Mouse (Mus musculus) cerebellum, adult 2 months (tissue): ENCODE data around the gene Map3k6. TPM values are rescaled to one million over a fixed set of nuclear protein-coding genes. Genes with fewer than 3 reads are reported as not detected.

Experiments
- DNase-seq, 2 experiments: peaks; one replicate each; pipeline ENCODE4 v3.0.0; 2021
- H3K27ac ChIP-seq: fragments of 200-500 bp; 2 replicates; pipeline ENCODE4 v1.5.1; 2012; ENCODE audit warnings: low read length, control low read depth, inconsistent platforms; ENCODE audit not compliant: insufficient read depth
- H3K27me3 ChIP-seq: fragments of 200-500 bp; 2 replicates; pipeline ENCODE4 v1.6.1; 2012; ENCODE audit warnings: inconsistent platforms, mild to moderate bottlenecking, low read length, moderate library complexity; ENCODE audit not compliant: control insufficient read depth, insufficient read depth
- H3K4me1 ChIP-seq: fragments of 200-500 bp; 2 replicates; pipeline ENCODE4 v1.6.1; 2011; ENCODE audit warnings: low read length; ENCODE audit not compliant: control insufficient read depth, insufficient read depth
- H3K4me3 ChIP-seq: fragments of 200-500 bp; replicated peaks from 2 replicates; pipeline ENCODE3; 2011; ENCODE audit warnings: mild to moderate bottlenecking, low read depth, low read length, control low read depth; ENCODE audit not compliant: insufficient read depth
- CTCF ChIP-seq: fragments of 200-500 bp; IDR thresholded peaks from 2 replicates; pipeline ENCODE4 v1.5.1; 2011; ENCODE audit warnings: low read depth, mild to moderate bottlenecking, control low read depth, low read length, moderate library complexity, borderline replicate concordance; ENCODE audit not compliant: insufficient read depth
- POLR2A ChIP-seq: fragments of 200-500 bp; IDR thresholded peaks from 2 replicates; pipeline ENCODE4 v1.6.1; 2011; ENCODE audit warnings: low read length, control low read depth, borderline replicate concordance; ENCODE audit not compliant: insufficient read depth
- WGBS: fragments of 180-500 bp; shearing (Covaris S2); methylation state at CpG from one replicate; pipeline ENCODE4 v1.1.7; 2018; 5-methylcytosine and 5-hydroxymethylcytosine counted together
- polyA plus RNA-seq: library from polyadenylated mRNA; depleted of rRNA; stranded (reverse); fragments of >200 nt; gene quantifications from 2 replicates; pipeline ENCODE4 v1.2.3, GENCODE M21; 2012

The Map3k6 gene
- polyA plus RNA-seq, 1 experiment = 4.0 TPM

DNA sequence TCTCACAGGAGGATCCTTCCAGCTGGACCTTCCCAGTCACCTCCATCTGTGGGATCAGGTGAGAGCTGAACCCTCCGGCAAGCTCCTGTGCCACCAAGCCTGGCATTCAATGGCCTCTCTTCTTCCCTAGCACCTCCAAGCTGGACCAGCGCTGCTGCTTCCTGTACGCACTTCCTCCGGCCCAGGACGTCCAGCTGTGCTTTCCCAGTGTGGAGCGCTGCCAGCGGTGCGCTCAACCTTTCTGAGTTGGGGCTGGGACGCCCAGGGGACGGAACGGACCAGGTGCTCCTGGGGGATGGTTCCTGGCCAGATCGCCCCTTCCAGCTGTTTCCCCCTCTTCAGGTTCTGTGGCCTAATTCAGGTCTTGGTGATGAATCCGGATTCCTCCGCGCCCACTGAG lies 6.5 kb downstream of the Map3k6 start:
- no peaks in the 10 kb centered on the region for H3K4me1 ChIP-seq
- no peak for DNase-seq
- H3K4me3 ChIP-seq = no peak overlapping the region
- no peak overlapping the region for H3K27ac ChIP-seq
- no peaks in the 10 kb centered on the region for H3K27me3 ChIP-seq
- 31% methylated on average over 15 of the region's 15 CpGs for WGBS
- TF ChIP-seq POLR2A (no peak), CTCF (no peak)

DNA sequence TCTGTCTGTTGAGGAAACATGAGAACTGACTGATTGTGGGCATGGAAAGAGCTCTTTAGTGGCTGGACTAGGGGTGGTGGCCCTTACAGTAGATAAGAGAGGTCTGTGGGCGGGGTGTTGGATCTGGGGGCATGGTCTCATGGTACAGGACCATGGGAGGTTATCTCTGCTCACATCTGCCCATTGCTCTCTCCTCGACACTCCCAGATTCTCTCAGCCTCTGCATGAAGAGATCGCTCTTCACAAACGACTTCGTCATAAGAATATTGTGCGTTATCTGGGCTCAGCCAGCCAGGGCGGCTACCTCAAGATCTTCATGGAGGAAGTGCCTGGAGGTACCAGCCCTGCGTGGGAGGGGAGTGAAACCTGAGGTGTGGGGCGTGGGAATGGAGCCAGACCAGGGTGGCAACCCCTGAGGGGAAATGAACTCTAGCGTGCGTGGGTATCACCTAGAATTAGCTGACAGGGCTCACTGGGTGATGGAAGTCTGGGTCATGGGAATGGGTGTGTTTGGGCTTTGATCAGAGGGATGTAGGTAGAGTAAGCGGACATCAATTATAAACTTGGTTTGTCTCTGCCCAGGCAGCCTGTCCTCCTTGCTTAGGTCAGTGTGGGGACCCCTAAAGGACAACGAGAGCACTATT lies 7.3 kb downstream of the Map3k6 start:
- Histone ChIP-seq H3K4me1 (no peaks in the 10 kb centered on the region), H3K27ac (no peak overlapping the region), H3K27me3 (no peaks in the 10 kb centered on the region), H3K4me3 (no peak overlapping the region)
- DNase-seq = no peak
- no peak for TF ChIP-seq CTCF
- TF ChIP-seq POLR2A = no peak
- 85% methylated on average over 13 of the region's 13 CpGs for WGBS

DNA sequence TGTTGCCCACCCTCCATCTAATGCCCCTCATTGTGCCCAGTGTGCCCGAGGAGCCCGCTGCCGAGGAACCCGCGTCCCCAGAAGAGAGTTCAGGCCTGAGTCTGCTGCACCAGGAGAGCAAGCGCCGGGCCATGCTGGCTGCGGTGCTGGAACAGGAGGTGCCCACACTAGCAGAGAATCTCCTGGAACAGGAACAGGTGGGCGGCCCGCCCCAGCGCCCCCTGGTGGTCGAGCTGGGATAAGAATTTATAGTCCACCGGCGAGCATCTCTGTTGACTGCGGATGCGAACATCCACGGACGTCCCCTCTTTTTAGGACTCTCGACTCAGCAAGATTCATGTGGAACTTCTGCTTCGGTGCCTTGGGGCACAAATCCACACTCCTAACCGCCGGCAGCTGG lies 10.0 kb downstream of the Map3k6 start:
- WGBS = 1% methylated on average over 22 of the region's 22 CpGs
- peak overlapping the region; percentile 36 for H3K4me3 ChIP-seq
- no peaks in the 10 kb centered on the region for H3K27me3 ChIP-seq
- peak; percentile 86 to 92 for DNase-seq
- no peaks in the 10 kb centered on the region for H3K4me1 ChIP-seq
- no peak overlapping the region for H3K27ac ChIP-seq
- TF ChIP-seq POLR2A = no peak
- TF ChIP-seq CTCF = peak; percentile 86

DNA sequence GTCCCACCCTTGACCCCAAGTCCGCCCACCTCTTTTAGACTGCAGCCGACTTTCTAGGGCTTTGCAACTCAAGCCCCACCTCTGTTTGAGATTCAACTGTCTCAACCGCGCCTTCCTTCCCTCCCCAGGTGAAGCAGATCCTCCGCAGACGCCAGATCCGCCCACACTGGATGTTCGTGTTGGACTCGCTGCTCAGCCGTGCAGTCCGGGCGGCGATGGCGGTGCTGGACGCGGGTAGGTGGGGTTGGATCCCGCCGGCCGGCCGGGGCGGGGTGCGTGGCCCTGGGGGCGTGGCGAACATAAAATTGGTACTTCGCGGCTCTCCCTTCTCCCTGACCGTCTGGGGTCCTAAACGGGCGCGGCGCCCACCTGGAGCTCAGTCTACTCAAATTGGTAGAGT lies 10.6 kb downstream of the Map3k6 start:
- Histone ChIP-seq H3K4me3 (peak overlapping the region; percentile 36), H3K27me3 (no peaks in the 10 kb centered on the region), H3K4me1 (no peaks in the 10 kb centered on the region), H3K27ac (no peak overlapping the region)
- WGBS = 15% methylated on average over 31 of the region's 31 CpGs
- TF ChIP-seq CTCF = no peak
- no peak for TF ChIP-seq POLR2A
- peak; percentile 24 to 46 for DNase-seq

DNA sequence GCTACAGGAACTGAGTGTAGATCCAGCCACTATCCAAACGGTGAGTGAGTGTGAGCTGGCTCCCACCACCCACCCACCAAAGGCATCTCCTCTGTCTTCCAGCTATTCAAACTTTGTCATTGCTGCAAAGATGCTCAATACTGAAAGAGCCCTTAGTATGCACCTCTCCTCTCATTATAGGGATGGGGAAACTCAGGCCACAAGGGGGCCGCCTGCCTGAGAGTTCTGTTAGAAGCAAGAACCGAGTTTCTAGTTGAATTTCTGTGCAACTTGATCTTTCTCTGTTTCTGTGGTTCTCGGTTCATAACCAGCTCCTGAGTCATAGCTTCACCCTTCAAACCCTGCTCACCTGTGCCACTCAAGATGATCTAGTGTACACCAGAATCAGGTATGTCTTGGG lies 11.5 kb downstream of the Map3k6 start:
- Histone ChIP-seq H3K4me1 (no peaks in the 10 kb centered on the region), H3K27me3 (no peaks in the 10 kb centered on the region), H3K4me3 (no peak overlapping the region), H3K27ac (no peak overlapping the region)
- no peak for DNase-seq
- TF ChIP-seq CTCF (peak; percentile 6; the same call in 1 of the 2 replicates), POLR2A (no peak)
- 77% methylated on average over 4 of the region's 4 CpGs for WGBS

DNA sequence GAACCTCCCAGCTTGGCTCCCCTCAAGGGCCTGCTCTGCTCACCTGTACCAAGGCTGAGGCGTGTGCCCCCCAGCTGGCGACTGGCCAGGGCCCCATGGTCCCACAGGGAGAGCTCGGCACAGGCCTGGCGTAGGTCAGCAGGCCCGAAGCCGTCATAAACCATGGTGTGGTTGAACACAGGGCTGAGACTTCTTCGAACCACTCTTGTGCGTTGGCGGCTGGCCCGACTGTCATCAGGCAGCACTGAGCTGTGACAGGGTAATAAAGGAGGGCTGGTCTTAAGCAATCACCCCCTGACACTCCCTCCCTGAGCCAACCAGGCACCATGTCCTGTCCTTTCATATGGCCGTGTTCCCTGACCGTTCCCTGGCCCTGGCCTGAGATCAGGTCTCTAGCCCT lies 12.8 kb downstream of the Map3k6 start:
- Histone ChIP-seq H3K4me1 (no peaks in the 10 kb centered on the region), H3K27ac (no peak overlapping the region), H3K27me3 (no peaks in the 10 kb centered on the region), H3K4me3 (no peak overlapping the region)
- DNase-seq = no peak
- WGBS = 67% methylated on average over 12 of the region's 12 CpGs
- TF ChIP-seq POLR2A = no peak
- no peak for TF ChIP-seq CTCF

DNA sequence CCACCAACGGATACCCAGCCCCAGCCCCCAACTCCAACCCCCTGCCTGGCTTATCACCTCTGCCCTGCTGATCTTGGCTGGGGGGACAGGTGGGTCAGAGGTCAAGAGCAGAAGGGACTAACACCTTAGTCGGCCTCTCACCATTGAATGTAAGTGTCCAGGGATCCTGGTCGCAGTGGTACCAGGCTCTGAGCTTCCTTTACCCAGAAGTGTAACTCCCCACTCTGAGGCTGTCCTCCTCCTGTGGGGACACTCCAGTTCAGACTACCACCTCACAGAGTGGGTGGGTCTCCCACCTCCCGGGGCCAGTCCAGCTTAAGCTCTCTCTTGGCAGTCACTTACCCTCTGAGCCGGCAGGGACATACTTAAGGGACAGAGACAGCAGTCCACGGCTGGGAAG lies 14.8 kb downstream of the Map3k6 start:
- Histone ChIP-seq H3K27me3 (no peaks in the 10 kb centered on the region), H3K27ac (no peak overlapping the region)

DNA sequence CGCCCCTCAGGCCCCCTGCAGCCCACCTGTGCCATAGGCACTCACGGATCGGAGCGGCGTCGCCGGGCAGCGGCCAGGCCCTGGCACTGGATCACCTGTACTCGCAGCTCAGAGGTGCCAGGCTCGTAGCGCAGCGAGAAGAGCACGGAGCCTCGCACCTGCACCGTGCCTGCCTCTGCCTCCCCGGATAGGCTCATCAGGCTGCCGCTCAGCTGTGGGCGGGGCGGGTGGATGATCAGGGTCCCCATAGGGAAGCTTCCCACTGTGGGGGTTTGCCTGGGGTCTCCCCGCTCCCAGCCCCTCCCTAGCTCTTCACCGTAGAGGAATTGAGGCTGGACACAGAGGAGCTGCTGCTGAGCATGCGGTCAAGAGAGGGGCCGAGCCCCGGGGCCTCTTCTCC lies 16.2 kb downstream of the Map3k6 start:
- no peak overlapping the region for H3K4me3 ChIP-seq
- no peak for DNase-seq
- 20% methylated on average over 24 of the region's 24 CpGs for WGBS
- no peaks in the 10 kb centered on the region for H3K27me3 ChIP-seq
- no peak overlapping the region for H3K27ac ChIP-seq
- no peak for TF ChIP-seq CTCF
- TF ChIP-seq POLR2A = no peak
- H3K4me1 ChIP-seq = no peaks in the 10 kb centered on the region

More for the DNA sequence above, 14.8 kb downstream of the Map3k6 start:
- H3K4me3 ChIP-seq = no peak overlapping the region
- WGBS = 67% methylated on average over 6 of the region's 6 CpGs
- TF ChIP-seq CTCF (no peak), POLR2A (no peak)
- no peaks in the 10 kb centered on the region for H3K4me1 ChIP-seq
- DNase-seq = no peak

DNA sequence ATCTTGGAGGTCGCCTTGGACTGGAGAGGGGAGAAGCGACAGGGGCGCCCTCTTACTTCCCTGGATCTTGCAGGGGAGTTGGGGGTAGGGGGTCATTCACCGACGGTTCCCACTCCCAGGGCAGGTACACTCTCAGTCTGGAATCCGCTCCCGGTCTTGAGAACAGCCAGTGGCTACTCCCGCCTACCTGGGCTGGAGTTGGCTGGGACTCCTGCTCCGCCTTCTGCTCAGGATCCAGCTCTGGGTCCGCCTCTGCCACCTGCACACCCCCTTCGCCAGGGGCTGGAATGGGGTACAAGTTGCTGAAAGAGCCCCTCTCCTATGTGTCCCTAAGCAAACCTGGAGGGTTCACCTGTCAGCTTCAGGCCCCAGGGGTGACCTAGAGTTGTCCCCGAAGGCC lies 16.6 kb downstream of the Map3k6 start:
- H3K27ac ChIP-seq = no peak overlapping the region
- no peak overlapping the region for H3K4me3 ChIP-seq
- no peaks in the 10 kb centered on the region for H3K27me3 ChIP-seq
- no peak for TF ChIP-seq POLR2A
- TF ChIP-seq CTCF = no peak
- no peaks in the 10 kb centered on the region for H3K4me1 ChIP-seq
- DNase-seq = no peak
- 43% methylated on average over 12 of the region's 12 CpGs for WGBS
